Mouse (Mus musculus) heart, adult 2 months (tissue): ENCODE data around the gene Pkib. TPM values are rescaled to one million over a fixed set of nuclear protein-coding genes. Genes with fewer than 3 reads are reported as not detected.

Experiments
- DNase-seq, 2 experiments: peaks; one replicate each; pipeline ENCODE4 v3.0.0; 2021
- H3K27ac ChIP-seq: fragments of 200-600 bp; 2 replicates; pipeline ENCODE4 v1.8.1; 2022
- H3K27me3 ChIP-seq: fragments of 200-500 bp; 2 replicates; pipeline ENCODE4 v1.6.1; 2012; ENCODE audit warnings: mild to moderate bottlenecking, low read length, inconsistent platforms, mixed read lengths; ENCODE audit not compliant: control insufficient read depth, insufficient read depth
- H3K36me3 ChIP-seq: fragments of 200-500 bp; 2 replicates; pipeline ENCODE4 v1.6.1; 2012; ENCODE audit warnings: low read length, inconsistent platforms; ENCODE audit not compliant: control insufficient read depth, insufficient read depth
- H3K4me1 ChIP-seq: fragments of 200-500 bp; 2 replicates; pipeline ENCODE4 v1.6.1; 2011; ENCODE audit warnings: low read length; ENCODE audit not compliant: control insufficient read depth, insufficient read depth
- H3K4me3 ChIP-seq: fragments of 200-600 bp; 2 replicates; pipeline ENCODE4 v1.8.1; 2022
- H3K79me2 ChIP-seq: fragments of 200-500 bp; replicated peaks from 2 replicates; pipeline ENCODE4 v1.6.1; 2012; ENCODE audit warnings: mild to moderate bottlenecking, inconsistent platforms, low read length, moderate library complexity, mixed read lengths; ENCODE audit not compliant: control insufficient read depth, insufficient read depth
- H3K9ac ChIP-seq: fragments of 200-500 bp; 2 replicates; pipeline ENCODE4 v1.6.1; 2012; ENCODE audit warnings: low read depth, mild to moderate bottlenecking, control low read depth, inconsistent platforms, low read length, mixed read lengths
- CTCF ChIP-seq: fragments of 200-600 bp; IDR thresholded peaks from 2 replicates; pipeline ENCODE4 v1.8.1; 2022; ENCODE audit warnings: antibody characterized with exemption, mild to moderate bottlenecking, moderate library complexity
- EP300 ChIP-seq: fragments of 200-500 bp; IDR thresholded peaks from 2 replicates; pipeline ENCODE4 v1.6.1; 2011; ENCODE audit warnings: low read depth, low read length, control low read depth; ENCODE audit not compliant: insufficient read depth
- POLR2A ChIP-seq: fragments of 200-500 bp; IDR thresholded peaks from 2 replicates; pipeline ENCODE4 v1.6.1; 2011; ENCODE audit warnings: mild to moderate bottlenecking, low read depth, low read length, control low read depth; ENCODE audit not compliant: insufficient read depth
- WGBS: fragments of 180-500 bp; shearing (Covaris S2); methylation state at CpG from one replicate; pipeline ENCODE4 v1.1.7; 2018; 5-methylcytosine and 5-hydroxymethylcytosine counted together
- intact Hi-C: fragments of 180-260 bp; cut with DNase I; formaldehyde crosslinking; loops from one replicate; pipeline ENCODE4 v1.15.1; 2025
- polyA plus RNA-seq: library from polyadenylated mRNA; depleted of rRNA; stranded (reverse); fragments of >200 nt; gene quantifications from 2 replicates; pipeline ENCODE4 v1.2.3, GENCODE M21; 2012; rRNA removed
- total RNA-seq, 2 experiments: library from RNA; stranded (reverse); gene quantifications; 2 replicates each; pipeline ENCODE4 v1.2.3; 2021

Gene Pkib
- total and polyA plus RNA-seq, 3 experiments = 0.39 to 1.6 (median 0.47) TPM

GRCm38 (mm10) chr10:57784131-57784875, 152.5 kb downstream of the Pkib start:
- no peak overlapping the region for H3K9ac ChIP-seq
- peak; percentile 50 to 59 for DNase-seq
- H3K79me2 ChIP-seq = no peaks in the 10 kb centered on the region
- intact Hi-C loops = no loop called here
- H3K4me1 ChIP-seq = no peaks in the 10 kb centered on the region
- TF ChIP-seq CTCF (no peak), EP300 (no peak), POLR2A (no peak)
- WGBS = 23% methylated on average over 7 of the region's 7 CpGs
- no peak overlapping the region for H3K27ac ChIP-seq
- H3K27me3 ChIP-seq = no peaks in the 10 kb centered on the region
- H3K4me3 ChIP-seq = no peak overlapping the region
- H3K36me3 ChIP-seq = no peaks in the 10 kb centered on the region

- 37% methylated on average over 7 of the region's 7 CpGs for WGBS
- DNase-seq = no peak
- no peak within 1 kb of the TSS for H3K27ac ChIP-seq
- no peaks in the 10 kb centered on the region for H3K4me1 ChIP-seq
- H3K4me3 ChIP-seq = no peak within 1 kb of the TSS
- no peaks in the 10 kb centered on the region for H3K79me2 ChIP-seq
- intact Hi-C loops = no loop called here
- H3K27me3 ChIP-seq = no peaks in the 10 kb centered on the region
- TF ChIP-seq CTCF (no peak), POLR2A (no peak), EP300 (no peak)
- no peak within 1 kb of the TSS for H3K9ac ChIP-seq
- no peaks in the 10 kb centered on the region for H3K36me3 ChIP-seq
Measured at GRCm38 (mm10) chr10:57784876-57785150, 153.0 kb downstream of the Pkib start, which contains the start of gene Fabp7. Fabp7 (plus strand) TSS chr10:57784881.

- Histone ChIP-seq H3K27me3 (no peaks in the 10 kb centered on the region), H3K79me2 (no peaks in the 10 kb centered on the region), H3K4me1 (no peaks in the 10 kb centered on the region), H3K4me3 (no peak overlapping the region), H3K9ac (no peak overlapping the region), H3K27ac (no peak overlapping the region), H3K36me3 (no peaks in the 10 kb centered on the region)
- intact Hi-C loops = no loop called here
- no peak for DNase-seq
- no peak for TF ChIP-seq CTCF
- no peak for TF ChIP-seq EP300
- no peak for TF ChIP-seq POLR2A
- WGBS = 64% methylated on average over 2 of the region's 2 CpGs
Measured at GRCm38 (mm10) chr10:57785552-57785951, 153.8 kb downstream of the Pkib start.

Other genes starting within 250 kb of the Pkib start
- 10 to 100 TPM; 13.4 to 15.6 TPM for gene Hsf2, start 145.6 kb upstream of the Pkib start, total RNA-seq
- 4.4 and 11.9 TPM in 2 replicates for gene Hsf2, start 145.6 kb upstream of the Pkib start, polyA plus RNA-seq
- gene Serinc1, start 99.5 kb upstream of the Pkib start, total RNA-seq = 100 to 1,000 TPM; 271 to 315 TPM
- 88.0 and 170 TPM in 2 replicates for gene Serinc1, start 99.5 kb upstream of the Pkib start, polyA plus RNA-seq
- under 1 TPM; 0.59 to 0.73 TPM for gene Fabp7, start 152.9 kb downstream of the Pkib start, total RNA-seq
- gene Fabp7, start 152.9 kb downstream of the Pkib start, polyA plus RNA-seq = 0.74 and 1.4 TPM in 2 replicates
- 10 to 100 TPM; 56.5 to 67.1 TPM for gene Smpdl3a, start 162.4 kb downstream of the Pkib start, total RNA-seq
- gene Smpdl3a, start 162.4 kb downstream of the Pkib start, polyA plus RNA-seq = 76.9 and 104 TPM in 2 replicates